Mouse (Mus musculus): ENCODE measurements around the gene Cpb2. TPM values are rescaled to one million over a fixed set of nuclear protein-coding genes. Genes with fewer than 3 reads are reported as not detected.

The Cpb2 gene
- polyA plus RNA-seq, 1 experiment from 2014 or later = 68.2 TPM

DNA sequence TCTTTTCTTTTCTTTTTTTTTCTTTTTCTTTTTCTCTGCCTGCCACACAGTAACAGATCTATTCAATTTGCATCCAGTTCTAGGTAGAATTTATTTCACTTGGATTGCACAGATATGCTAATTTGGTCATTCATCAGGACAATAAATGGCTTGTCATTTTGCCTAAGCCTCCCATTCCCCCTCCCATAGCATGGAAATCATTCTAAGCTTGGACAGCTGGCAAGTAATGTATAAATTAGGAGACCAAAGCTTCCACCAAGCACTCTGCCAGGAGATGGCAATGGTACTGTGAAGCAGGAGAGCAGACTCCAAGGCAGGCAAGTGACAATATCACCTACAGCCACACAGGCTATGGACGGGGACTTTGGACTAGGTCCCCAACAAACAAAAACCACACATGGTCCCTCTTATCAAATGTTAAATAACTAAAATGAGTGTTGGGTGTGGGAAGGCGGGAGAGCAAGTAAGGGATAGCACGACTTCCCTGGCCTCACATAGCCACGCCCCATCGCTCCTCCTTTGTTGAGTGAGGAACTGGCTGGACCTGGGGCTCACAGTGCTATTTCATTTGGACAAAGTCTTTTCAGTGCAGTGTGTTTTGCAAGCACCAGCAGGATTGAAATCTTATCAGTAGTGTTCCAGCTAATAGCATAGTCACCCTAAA is 22.7 kb upstream of the Cpb2 start:
- Histone ChIP-seq H3K36me3 (no peaks in the 10 kb centered on the region), H3K9ac (no peak overlapping the region), H3K27ac (no peak overlapping the region), H3K27me3 (no peaks in the 10 kb centered on the region), H3K4me2 (no peak overlapping the region), H3K4me3 (replicated peaks) (no peak overlapping the region), H3K9me3 (replicated peaks) (no peaks in the 10 kb centered on the region), H3K4me1 (replicated peaks) (peaks cover 8% of the 10 kb centered on the region)
- 45% methylated on average over 5 of the region's 5 CpGs for WGBS (ENCODE audit: insufficient replicate concordance)
- no peak for DNase-seq
- ATAC-seq (ENCODE audit: low read depth) = no peak

- DNase-seq (no peak), ATAC-seq (ENCODE audit: low read depth) (no peak)
- H3K36me3 ChIP-seq = no peaks in the 10 kb centered on the region
- no peaks in the 10 kb centered on the region for H3K9me3 ChIP-seq (replicated peaks)
- H3K9ac ChIP-seq = no peak overlapping the region
- no peak overlapping the region for H3K4me3 ChIP-seq (replicated peaks)
- H3K27ac ChIP-seq = no peak overlapping the region
- H3K4me1 ChIP-seq (replicated peaks) = peaks cover 8% of the 10 kb centered on the region
- H3K27me3 ChIP-seq = no peaks in the 10 kb centered on the region
- WGBS (ENCODE audit: insufficient replicate concordance) = 66% methylated on average over 6 of the region's 6 CpGs
- H3K4me2 ChIP-seq = no peak overlapping the region
Measured at GRCm38 (mm10) chr14:75222386-75222785, 19.7 kb upstream of the Cpb2 start.

- Histone ChIP-seq H3K27ac (no peak overlapping the region), H3K4me2 (no peak overlapping the region), H3K36me3 (no peaks in the 10 kb centered on the region), H3K4me1 (replicated peaks) (no peaks in the 10 kb centered on the region), H3K9ac (no peak overlapping the region), H3K27me3 (no peaks in the 10 kb centered on the region), H3K9me3 (replicated peaks) (no peaks in the 10 kb centered on the region), H3K4me3 (replicated peaks) (no peak overlapping the region)
- DNase-seq (no peak), ATAC-seq (ENCODE audit: low read depth) (no peak)
- WGBS (ENCODE audit: insufficient replicate concordance) = 34% methylated on average over 6 of the region's 6 CpGs
Measured at GRCm38 (mm10) chr14:75227453-75228084, 14.5 kb upstream of the Cpb2 start.

GRCm38 (mm10) chr14:75229834-75230233 is 12.3 kb upstream of the Cpb2 start:
- DNase-seq = peak; percentile 36
- H3K36me3 ChIP-seq = no peaks in the 10 kb centered on the region
- 43% methylated on average over 2 of the region's 2 CpGs for WGBS (ENCODE audit: insufficient replicate concordance)
- no peaks in the 10 kb centered on the region for H3K9me3 ChIP-seq (replicated peaks)
- H3K27me3 ChIP-seq = no peaks in the 10 kb centered on the region
- no peak overlapping the region for H3K4me3 ChIP-seq (replicated peaks)
- no peak overlapping the region for H3K27ac ChIP-seq
- ATAC-seq (ENCODE audit: low read depth) = peak; percentile 56; the same call in 1 of the 2 replicates
- H3K9ac ChIP-seq = no peak overlapping the region
- H3K4me2 ChIP-seq = no peak overlapping the region
- no peaks in the 10 kb centered on the region for H3K4me1 ChIP-seq (replicated peaks)

DNA sequence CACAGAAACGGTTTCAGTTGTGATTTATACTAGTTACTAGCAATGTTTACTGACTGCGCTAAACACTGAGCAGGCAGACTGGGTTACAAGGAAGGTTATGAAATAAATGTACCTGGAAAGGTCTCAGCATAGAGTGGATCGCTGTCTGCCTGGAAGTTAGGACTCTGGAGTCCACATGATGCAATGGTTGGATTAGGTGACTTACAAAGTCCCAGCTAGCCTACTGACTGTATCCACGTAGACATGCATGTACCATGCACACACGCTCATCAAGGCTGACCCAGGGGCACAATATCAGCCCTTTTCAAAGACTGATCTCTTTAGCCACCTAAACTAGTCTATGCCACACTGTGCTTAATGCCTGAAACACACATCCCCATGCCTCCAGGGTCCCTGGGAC is 9.0 kb upstream of the Cpb2 start:
- no peak overlapping the region for H3K27ac ChIP-seq
- H3K9ac ChIP-seq = no peak overlapping the region
- H3K4me2 ChIP-seq = no peak overlapping the region
- 69% methylated on average over 5 of the region's 5 CpGs for WGBS (ENCODE audit: insufficient replicate concordance)
- DNase-seq (no peak), ATAC-seq (ENCODE audit: low read depth) (peak; percentile 68)
- H3K4me3 ChIP-seq (replicated peaks) = no peak overlapping the region
- H3K36me3 ChIP-seq = no peaks in the 10 kb centered on the region
- peaks cover 3% of the 10 kb centered on the region for H3K4me1 ChIP-seq (replicated peaks)
- H3K9me3 ChIP-seq (replicated peaks) = no peaks in the 10 kb centered on the region
- H3K27me3 ChIP-seq = no peaks in the 10 kb centered on the region

- ATAC-seq (ENCODE audit: low read depth) = no peak
- H3K36me3 ChIP-seq = no peaks in the 10 kb centered on the region
Measured at GRCm38 (mm10) chr14:75235552-75235951, 6.5 kb upstream of the Cpb2 start.

GRCm38 (mm10) chr14:75235955-75236635 is 6.0 kb upstream of the Cpb2 start:
- H3K4me2 ChIP-seq = no peak overlapping the region
- H3K4me1 ChIP-seq (replicated peaks) = peaks cover 15% of the 10 kb centered on the region
- DNase-seq (no peak), ATAC-seq (ENCODE audit: low read depth) (no peak)
- no peak overlapping the region for H3K4me3 ChIP-seq (replicated peaks)
- H3K27ac ChIP-seq = no peak overlapping the region
- no peaks in the 10 kb centered on the region for H3K9me3 ChIP-seq (replicated peaks)
- WGBS (ENCODE audit: insufficient replicate concordance) = 59% methylated on average over 9 of the region's 9 CpGs
- no peaks in the 10 kb centered on the region for H3K27me3 ChIP-seq
- H3K9ac ChIP-seq = no peak overlapping the region
- H3K36me3 ChIP-seq = no peaks in the 10 kb centered on the region

More at GRCm38 (mm10) chr14:75235552-75235951, 6.5 kb upstream of the Cpb2 start:
- no peak overlapping the region for H3K4me3 ChIP-seq (replicated peaks)
- no peaks in the 10 kb centered on the region for H3K27me3 ChIP-seq
- DNase-seq = no peak
- H3K9me3 ChIP-seq (replicated peaks) = no peaks in the 10 kb centered on the region
- peaks cover 15% of the 10 kb centered on the region for H3K4me1 ChIP-seq (replicated peaks)
- H3K4me2 ChIP-seq = no peak overlapping the region
- 84% methylated on average over 8 of the region's 8 CpGs for WGBS (ENCODE audit: insufficient replicate concordance)
- no peak overlapping the region for H3K9ac ChIP-seq
- no peak overlapping the region for H3K27ac ChIP-seq

DNA sequence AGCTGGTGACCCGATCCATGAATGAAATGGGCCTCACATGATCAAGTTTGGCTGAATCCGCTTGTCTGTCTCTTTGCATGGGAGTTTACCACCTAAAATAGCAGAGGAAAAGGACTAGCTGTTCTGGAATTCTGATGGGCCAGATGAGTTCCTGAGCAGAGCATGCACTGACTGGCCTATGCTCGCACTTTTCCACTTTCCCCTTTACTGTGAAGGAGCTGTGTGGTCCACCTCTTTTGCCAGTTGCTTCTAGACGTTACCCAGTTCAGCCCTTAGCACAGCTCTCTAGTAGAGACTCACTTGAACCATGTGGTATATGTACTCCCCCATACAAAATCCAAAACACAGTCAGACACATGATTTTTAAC is 5.5 kb upstream of the Cpb2 start:
- Histone ChIP-seq H3K27me3 (no peaks in the 10 kb centered on the region), H3K9ac (no peak overlapping the region), H3K36me3 (no peaks in the 10 kb centered on the region), H3K4me2 (no peak overlapping the region), H3K4me1 (replicated peaks) (peaks cover 15% of the 10 kb centered on the region), H3K27ac (no peak overlapping the region), H3K4me3 (replicated peaks) (no peak overlapping the region), H3K9me3 (replicated peaks) (no peaks in the 10 kb centered on the region)
- DNase-seq (no peak), ATAC-seq (ENCODE audit: low read depth) (no peak)
- 69% methylated on average over 4 of the region's 4 CpGs for WGBS (ENCODE audit: insufficient replicate concordance)

- Histone ChIP-seq H3K4me3 (replicated peaks) (no peak overlapping the region), H3K4me2 (no peak overlapping the region), H3K27ac (no peak overlapping the region), H3K27me3 (no peaks in the 10 kb centered on the region), H3K9ac (no peak overlapping the region), H3K4me1 (replicated peaks) (peaks cover 15% of the 10 kb centered on the region), H3K36me3 (no peaks in the 10 kb centered on the region), H3K9me3 (replicated peaks) (no peaks in the 10 kb centered on the region)
- DNase-seq = no peak
- WGBS (ENCODE audit: insufficient replicate concordance) = 76% methylated on average over 8 of the region's 8 CpGs
- ATAC-seq (ENCODE audit: low read depth) = no peak
Measured at GRCm38 (mm10) chr14:75237096-75237495, 5.0 kb upstream of the Cpb2 start.

DNA sequence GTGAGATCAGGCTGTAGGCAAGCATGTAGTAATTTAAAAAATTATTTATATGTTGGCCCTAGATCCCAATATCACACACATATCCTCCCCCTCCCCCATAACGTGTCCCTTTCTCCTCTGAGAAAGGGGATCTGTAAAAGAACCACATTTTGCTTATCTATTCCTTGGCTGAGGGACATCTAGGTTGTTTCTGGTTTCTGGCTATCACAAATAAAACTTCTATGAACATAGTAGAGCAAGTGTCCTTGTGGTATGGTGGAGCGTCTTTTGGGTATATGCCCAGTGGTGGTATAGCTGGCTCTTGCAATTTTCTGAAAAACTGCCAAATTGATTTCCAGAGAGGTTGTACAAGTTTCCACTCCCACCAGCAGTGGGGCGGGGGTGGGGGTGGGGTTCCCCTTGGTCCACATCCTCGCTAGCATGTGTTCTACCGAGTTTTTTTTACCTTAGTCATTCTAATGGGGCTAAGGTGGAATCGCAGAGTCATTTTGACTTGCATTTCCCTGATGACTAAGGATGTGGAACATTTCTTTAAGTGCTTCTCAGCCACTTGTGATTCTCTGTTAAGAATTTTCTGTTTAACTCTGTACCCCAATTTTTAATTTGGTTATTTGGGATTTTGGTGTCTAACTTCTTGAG is 3.9 kb upstream of the Cpb2 start:
- DNase-seq (no peak), ATAC-seq (ENCODE audit: low read depth) (peak; percentile 77)
- H3K27ac ChIP-seq = peak overlapping the region; percentile 35
- H3K9ac ChIP-seq = no peak overlapping the region
- no peak overlapping the region for H3K4me3 ChIP-seq (replicated peaks)
- peaks cover 15% of the 10 kb centered on the region for H3K4me1 ChIP-seq (replicated peaks)
- WGBS (ENCODE audit: insufficient replicate concordance) = 25% methylated on average over 6 of the region's 6 CpGs
- no peaks in the 10 kb centered on the region for H3K27me3 ChIP-seq
- H3K9me3 ChIP-seq (replicated peaks) = no peaks in the 10 kb centered on the region
- no peaks in the 10 kb centered on the region for H3K36me3 ChIP-seq
- no peak overlapping the region for H3K4me2 ChIP-seq

Measured in liver, embryonic 13.5 days (tissue).